Mouse (Mus musculus): ENCODE data around the gene Lyve1.

The Lyve1 gene

GRCm38 (mm10) chr7:110851541-110852203 lies 11.4 kb downstream of the Lyve1 start:
- DNase-seq: peak; percentile 11

GRCm38 (mm10) chr7:110848371-110848770 lies 14.7 kb downstream of the Lyve1 start:
- DNase-seq: no peak

- DNase-seq: no peak
Measured at GRCm38 (mm10) chr7:110847321-110847720, 15.7 kb downstream of the Lyve1 start.

- peak; percentile 94 for DNase-seq
Measured at GRCm38 (mm10) chr7:110843916-110844874, 18.8 kb downstream of the Lyve1 start, which contains the start of gene Rnf141. TSS of gene Rnf141 (minus strand) at chr7:110844457.

- DNase-seq: no peak
Measured at GRCm38 (mm10) chr7:110840332-110840731, 22.7 kb downstream of the Lyve1 start.

- DNase-seq: no peak
Measured at GRCm38 (mm10) chr7:110834522-110834921, 28.5 kb downstream of the Lyve1 start.

GRCm38 (mm10) chr7:110834018-110834417 lies 29.0 kb downstream of the Lyve1 start:
- no peak for DNase-seq

GRCm38 (mm10) chr7:110833024-110833423 lies 30.0 kb downstream of the Lyve1 start:
- no peak for DNase-seq

GRCm38 (mm10) chr7:110823995-110824953 lies 38.8 kb downstream of the Lyve1 start:
- DNase-seq: no peak

GRCm38 (mm10) chr7:110823593-110823992 lies 39.4 kb downstream of the Lyve1 start:
- DNase-seq: no peak

GRCm38 (mm10) chr7:110823076-110823475 lies 40.0 kb downstream of the Lyve1 start:
- no peak for DNase-seq

GRCm38 (mm10) chr7:110822055-110822454 lies 41.0 kb downstream of the Lyve1 start:
- DNase-seq: no peak

- peak; percentile 51 for DNase-seq
Measured at GRCm38 (mm10) chr7:110821653-110822052, 41.4 kb downstream of the Lyve1 start.

- no peak for DNase-seq
Measured at GRCm38 (mm10) chr7:110821068-110821467, 42.0 kb downstream of the Lyve1 start.

GRCm38 (mm10) chr7:110818787-110819350 lies 44.2 kb downstream of the Lyve1 start:
- no peak for DNase-seq

- peak; percentile 49 for DNase-seq
Measured at GRCm38 (mm10) chr7:110818206-110818605, 44.8 kb downstream of the Lyve1 start.

GRCm38 (mm10) chr7:110816037-110816436 lies 47.0 kb downstream of the Lyve1 start:
- DNase-seq: peak; percentile 65

- DNase-seq: no peak
Measured at GRCm38 (mm10) chr7:110813983-110814382, 49.1 kb downstream of the Lyve1 start.

- no peak for DNase-seq
Measured at GRCm38 (mm10) chr7:110811529-110811928, 51.5 kb downstream of the Lyve1 start.

GRCm38 (mm10) chr7:110810995-110811394 lies 52.0 kb downstream of the Lyve1 start:
- DNase-seq: no peak

- no peak for DNase-seq
Measured at GRCm38 (mm10) chr7:110809585-110810557, 53.2 kb downstream of the Lyve1 start.

All from kidney, postnatal 14 days (tissue).